Mouse (Mus musculus) CH12.LX (cell line): ENCODE data around the gene Pacs2. TPM values are rescaled to one million over a fixed set of nuclear protein-coding genes. Genes with fewer than 3 reads are reported as not detected.

Experiments used
- DNase-seq: peaks from one replicate; pipeline ENCODE4 v3.0.0-alpha.2; 2013; ENCODE audit errors: extremely low read depth
- H3K27ac ChIP-seq: 2 replicates; pipeline ENCODE4 v1.5.1; 2012; ENCODE audit warnings: low read depth, mild to moderate bottlenecking, control low read depth, moderate library complexity; ENCODE audit not compliant: insufficient read depth
- H3K27me3 ChIP-seq: replicated peaks from 2 replicates; pipeline ENCODE3; 2012; ENCODE audit warnings: inconsistent platforms
- H3K36me3 ChIP-seq, 2 experiments: replicated peaks in 1 of 2; 2 replicates each; pipeline versions ENCODE3 to v1.6.1; 2012; ENCODE audit warnings: inconsistent platforms in 1 of 2, low read length in 1 of 2, mild to moderate bottlenecking in 1 of 2, mixed read lengths in 1 of 2, moderate library complexity in 1 of 2; ENCODE audit not compliant: control insufficient read depth in 1 of 2, insufficient read depth in 1 of 2
- H3K4me1 ChIP-seq, 2 experiments: 2 replicates each; pipeline ENCODE4 v1.6.1; 2012; ENCODE audit warnings: inconsistent platforms in 1 of 2, moderate library complexity in 1 of 2; ENCODE audit not compliant: insufficient read depth in 2 of 2, control insufficient read depth in 1 of 2
- H3K4me2 ChIP-seq: 2 replicates; pipeline ENCODE4 v1.6.1; 2012; ENCODE audit warnings: low read depth, mild to moderate bottlenecking, control low read depth; ENCODE audit not compliant: poor library complexity, insufficient read depth, severe bottlenecking
- H3K4me3 ChIP-seq, 3 experiments: fragments of 150-350 bp in 1 of 3; sonication (generic) in 1 of 3; replicated peaks in 1 of 3; 2 replicates each; pipeline versions ENCODE3 to v1.5.1; 2011 to 2012; ENCODE audit warnings: low read depth in 2 of 3, low read length in 2 of 3, mild to moderate bottlenecking in 2 of 3, moderate library complexity in 2 of 3, control low read depth in 1 of 3, improper control_type of control experiment in 1 of 3, inconsistent platforms in 1 of 3, mixed read lengths in 1 of 3; ENCODE audit not compliant: poor library complexity in 1 of 3
- H3K79me2 ChIP-seq: replicated peaks from 2 replicates; pipeline ENCODE4 v1.6.1; 2012; ENCODE audit warnings: mild to moderate bottlenecking, moderate library complexity; ENCODE audit not compliant: control insufficient read depth, poor library complexity, insufficient read depth, severe bottlenecking; ENCODE audit errors: extremely low read depth
- H3K9ac ChIP-seq: 2 replicates; pipeline ENCODE4 v1.6.1; 2012; ENCODE audit warnings: low read depth, mild to moderate bottlenecking, control low read depth, moderate library complexity; ENCODE audit not compliant: insufficient read depth
- H3K9me3 ChIP-seq: replicated peaks from 2 replicates; pipeline ENCODE3; 2012; ENCODE audit warnings: low read length, inconsistent platforms, mixed read lengths
- CTCF ChIP-seq, 2 experiments: IDR thresholded peaks in 1 of 2; conservative IDR thresholded peaks in 1 of 2; 2 replicates each; pipeline ENCODE4 v1.5.1; 2011 to 2012; ENCODE audit warnings: low read depth in 2 of 2, low read length in 2 of 2, improper control_type of control experiment in 1 of 2, inconsistent platforms in 1 of 2, mild to moderate bottlenecking in 1 of 2, moderate library complexity in 1 of 2
- E2F4 ChIP-seq: IDR thresholded peaks from 2 replicates; pipeline ENCODE4 v1.6.1; 2011; ENCODE audit warnings: low read depth, low read length, improper control_type of control experiment; ENCODE audit not compliant: insufficient replicate concordance
- IRF4 ChIP-seq: IDR thresholded peaks from 2 replicates; pipeline ENCODE4 v1.6.1; 2014; ENCODE audit warnings: low read depth, mild to moderate bottlenecking, inconsistent platforms, low read length, improper control_type of control experiment
- MAX ChIP-seq: IDR thresholded peaks from 2 replicates; pipeline ENCODE4 v1.6.1; 2011; ENCODE audit warnings: low read length, improper control_type of control experiment
- MYC ChIP-seq: IDR thresholded peaks from 2 replicates; pipeline ENCODE4 v1.6.1; 2011; ENCODE audit warnings: low read depth, mild to moderate bottlenecking, improper control_type of control experiment, low read length
- POLR2A ChIP-seq: IDR thresholded peaks from 2 replicates; pipeline ENCODE4 v1.6.1; 2011; ENCODE audit warnings: low read depth, mild to moderate bottlenecking, improper control_type of control experiment, low read length
- TBP ChIP-seq: conservative IDR thresholded peaks from 2 replicates; pipeline ENCODE4 v1.6.1; 2011; ENCODE audit warnings: low read depth, low read length, improper control_type of control experiment
- dilution Hi-C: fragments of 300-500 bp; cut with MboI; formaldehyde crosslinking; loops from 2 replicates; pipeline ENCODE4 v1.14.3; 2020; ENCODE audit warnings: low sequenced_read_pairs; ENCODE audit not compliant: extremely low pct_unique_long_range_greater_than_20kb, extremely low pct_ligation_motif_present
- in situ Hi-C: fragments of 300-500 bp; cut with MboI; formaldehyde crosslinking; loops from 3 replicates; pipeline ENCODE4 v1.14.3; 2019; ENCODE audit warnings: low sequenced_read_pairs, low pct_ligation_motif_present, low pct_unique_long_range_greater_than_20kb, mixed read lengths
- polyA plus RNA-seq: library from polyadenylated mRNA; unstranded; fragments of >175 nt; gene quantifications from 2 replicates; pipeline ENCODE4 v1.2.1, GENCODE M21; 2012; ENCODE audit warnings: low read depth; ENCODE audit not compliant: insufficient read length
- total RNA-seq, 2 experiments: library from RNA; depleted of rRNA; stranded (reverse); fragments of 300-350 nt in 1 of 2; fragments of >200 nt in 1 of 2; gene quantifications; 2 replicates each; pipeline ENCODE4 v1.2.3; 2012 to 2014

Gene Pacs2
- total and polyA plus RNA-seq, 3 experiments: 3.1 to 7.1 (median 7.0) TPM

- Histone ChIP-seq H3K9me3 (no peaks in the 10 kb centered on the region), H3K27me3 (peaks cover 2% of the 10 kb centered on the region), H3K4me3 (peak overlapping the region; percentile 71 to 96 (median 91)), H3K27ac (no peak overlapping the region), H3K4me1 (peaks cover 25 to 53% of the 10 kb centered on the region in 2 experiments), H3K36me3 (peaks cover 0 to 28% of the 10 kb centered on the region in 2 experiments), H3K79me2 (peaks cover 29% of the 10 kb centered on the region), H3K9ac (peak overlapping the region; percentile 99), H3K4me2 (peak overlapping the region; percentile 78)
- no peak for TF ChIP-seq MAX
- no peak for TF ChIP-seq CTCF (conservative IDR thresholded peaks at IDR 0.05 in 1 of 2, IDR thresholded peaks at IDR 0.05 in 1 of 2; ENCODE audit: low read depth in 2 of 2, low read length in 2 of 2)
- no peak for TF ChIP-seq IRF4
- TF ChIP-seq E2F4: no peak
- DNase-seq: no peak
- in situ Hi-C loops (no loop called here), dilution Hi-C loops (no loop called here)
Observed at GRCm38 (mm10) chr12:113098530-113099151, 84.3 kb downstream of the Pacs2 start.

- no peaks in the 10 kb centered on the region for H3K9me3 ChIP-seq
- H3K36me3 ChIP-seq: peaks cover 0 to 37% of the 10 kb centered on the region in 2 experiments
- H3K79me2 ChIP-seq: peaks cover 31% of the 10 kb centered on the region
- peak overlapping the region; percentile 78 for H3K4me2 ChIP-seq
- H3K27me3 ChIP-seq: peaks cover 2% of the 10 kb centered on the region
- peak overlapping the region; percentile 71 to 96 (median 91) for H3K4me3 ChIP-seq
- H3K9ac ChIP-seq: peak overlapping the region; percentile 99
- TF ChIP-seq MYC (no peak), POLR2A (0 out of 2 replicates have a peak, but pooled peaks have one; percentile 11)
- TF ChIP-seq, all 38 proteins: peak for 1
- DNase-seq: no peak
- no peak overlapping the region for H3K27ac ChIP-seq
- H3K4me1 ChIP-seq: peaks cover 25 to 57% of the 10 kb centered on the region in 2 experiments
- in situ Hi-C loops (no loop called here), dilution Hi-C loops (no loop called here)
Observed at GRCm38 (mm10) chr12:113099470-113100237, 85.3 kb downstream of the Pacs2 start.

- Histone ChIP-seq H3K4me3 (no peak overlapping the region), H3K4me1 (peaks cover 25 to 57% of the 10 kb centered on the region in 2 experiments), H3K9ac (no peak overlapping the region), H3K27ac (no peak overlapping the region), H3K36me3 (peaks cover 0 to 46% of the 10 kb centered on the region in 2 experiments), H3K4me2 (no peak overlapping the region), H3K79me2 (peaks cover 36% of the 10 kb centered on the region), H3K9me3 (no peaks in the 10 kb centered on the region), H3K27me3 (peaks cover 2% of the 10 kb centered on the region)
- in situ Hi-C loops: no loop called here
- dilution Hi-C loops: no loop called here
- TF ChIP-seq TBP: no peak
- DNase-seq: no peak
Observed at GRCm38 (mm10) chr12:113100448-113101076, 86.3 kb downstream of the Pacs2 start.
